Mouse (Mus musculus) heart, postnatal 36 days (tissue): Measurements from ENCODE around the gene Rhag. TPM values are rescaled to one million over a fixed set of nuclear protein-coding genes. Genes with fewer than 3 reads are reported as not detected.
A peak's percentile ranks its signal among the peaks of the same experiment; 100 is the strongest.

Experiments
- DNase-seq, 2 experiments: peaks; one replicate each; pipeline ENCODE4 v3.0.0; 2021 to 2022
- intact Hi-C: fragments of 180-260 bp; cut with DNase I; formaldehyde crosslinking; loops from one replicate; pipeline ENCODE4 v1.15.1; 2025
- total RNA-seq, 2 experiments: library from RNA; stranded (reverse); gene quantifications; 2 replicates each; pipeline ENCODE4 v1.2.3; 2021

The Rhag gene
- total RNA-seq, 2 experiments from 2014 or later: 0.22 to 0.89 TPM

GRCm38 (mm10) chr17:40873582-40874011 is 62.7 kb downstream of the Rhag start:
- intact Hi-C loops: no loop called here
- no peak for DNase-seq

- DNase-seq: no peak
Observed at GRCm38 (mm10) chr17:40874701-40875100, 63.8 kb downstream of the Rhag start.

GRCm38 (mm10) chr17:40875568-40875967 is 64.6 kb downstream of the Rhag start:
- DNase-seq: no peak

More at GRCm38 (mm10) chr17:40874701-40875100, 63.8 kb downstream of the Rhag start:
- intact Hi-C loops: no loop called here

GRCm38 (mm10) chr17:40877741-40878140 is 66.8 kb downstream of the Rhag start:
- intact Hi-C loops: no loop called here

More at GRCm38 (mm10) chr17:40875568-40875967, 64.6 kb downstream of the Rhag start:
- intact Hi-C loops: no loop called here

GRCm38 (mm10) chr17:40879528-40879923 is 68.6 kb downstream of the Rhag start:
- no peak for DNase-seq
- intact Hi-C loops: no loop called here

More at GRCm38 (mm10) chr17:40877741-40878140, 66.8 kb downstream of the Rhag start:
- DNase-seq: no peak

GRCm38 (mm10) chr17:40879924-40880691 is 69.2 kb downstream of the Rhag start, which contains the start of gene 9130008F23Rik:
Gene 9130008F23Rik (minus strand): TSS chr17:40880559.
- intact Hi-C loops: no loop called here
- peak; percentile 53 to 72 for DNase-seq

GRCm38 (mm10) chr17:40882172-40882571 is 71.2 kb downstream of the Rhag start:
- intact Hi-C loops: no loop called here
- no peak for DNase-seq

- intact Hi-C loops: no loop called here
- no peak for DNase-seq
Observed at GRCm38 (mm10) chr17:40885155-40885554, 74.2 kb downstream of the Rhag start.

GRCm38 (mm10) chr17:40887849-40888536 is 77.1 kb downstream of the Rhag start:
- intact Hi-C loops: no loop called here
- no peak for DNase-seq

Other genes starting within 250 kb of the Rhag start
- not detected for gene Esp6, start 249.6 kb upstream of the Rhag start, total RNA-seq
- not detected for gene Esp4, start 212.5 kb upstream of the Rhag start, total RNA-seq
- not detected for gene Esp3, start 179.1 kb upstream of the Rhag start, total RNA-seq
- gene Esp1, start 84.0 kb upstream of the Rhag start, total RNA-seq: not detected
- gene Crisp2, start 4.1 kb upstream of the Rhag start, total RNA-seq: not detected
- gene 9130008F23Rik, start 69.4 kb downstream of the Rhag start, total RNA-seq: under 1 TPM; 0.30 to 0.53 TPM
- gene Glyatl3, start 103.2 kb downstream of the Rhag start, total RNA-seq: not detected
- gene Mut, start 123.6 kb downstream of the Rhag start, total RNA-seq: 100 to 1,000 TPM; 146 to 162 TPM
- gene Cenpq, start 123.9 kb downstream of the Rhag start, total RNA-seq: 1 to 10 TPM; 5.3 to 5.7 TPM